Mouse (Mus musculus): Measurements from ENCODE around the gene Morn2.
"Not testable (repeated sequence)": the region's sequence is repeated elsewhere in the genome, so short reads cannot be mapped to it uniquely, and the experiment has no call there.

Gene Morn2

GRCm38 (mm10) chr17:80290074-80290657, at the start of gene Morn2, which contains the start of gene Dhx57:
TSS of gene Morn2 (plus strand) at chr17:80290203.
TSS of gene Dhx57 (minus strand) at chr17:80290476.
- peak; percentile 97 for DNase-seq

- DNase-seq, result no peak
These were observed 48.4 kb upstream of the Morn2 start for GRCm38 (mm10) chr17:80241594-80241993.

GRCm38 (mm10) chr17:80243116-80243515, 46.9 kb upstream of the Morn2 start:
- no peak for DNase-seq

DNA sequence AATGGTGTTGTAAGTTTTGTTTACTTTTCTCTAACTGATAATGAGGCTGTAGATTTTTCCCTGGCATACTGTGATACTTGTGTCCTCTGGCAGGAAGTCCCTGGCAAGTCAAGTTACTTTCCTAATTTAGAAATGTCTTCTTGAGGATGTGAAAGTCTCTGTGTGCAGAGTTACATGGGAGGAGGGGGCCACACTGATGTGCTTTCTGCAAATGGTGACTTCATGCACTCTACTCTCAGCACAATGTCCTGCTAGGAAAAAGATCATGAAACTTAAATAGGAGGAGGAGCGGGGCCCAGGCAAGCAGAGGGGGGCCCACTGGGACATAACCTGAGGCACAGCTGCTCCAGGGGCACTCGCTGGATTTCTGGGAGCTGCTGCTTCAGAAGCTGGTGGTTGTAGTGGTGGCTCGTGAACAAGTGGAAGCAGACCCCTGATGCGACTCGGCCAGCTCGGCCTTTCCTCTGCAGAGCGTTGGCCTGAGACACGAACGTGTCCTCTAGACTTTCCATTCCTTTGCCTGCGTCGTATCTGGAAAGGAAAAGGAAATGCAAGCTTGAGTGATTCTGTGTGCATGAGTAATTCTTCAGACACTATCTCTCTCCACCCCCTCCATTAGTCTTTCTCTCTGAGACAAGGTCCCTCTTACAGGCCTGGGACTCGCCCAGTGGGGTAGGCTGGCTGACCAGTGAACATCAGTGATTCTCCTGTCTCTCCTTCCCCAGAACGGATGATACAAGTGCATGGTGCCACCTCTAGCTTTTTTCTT, 37.1 kb upstream of the Morn2 start:
- DNase-seq, result no peak

GRCm38 (mm10) chr17:80254421-80254820, 35.6 kb upstream of the Morn2 start:
- DNase-seq, result no peak

GRCm38 (mm10) chr17:80255208-80255607, 34.8 kb upstream of the Morn2 start:
- no peak for DNase-seq

- DNase-seq, result peak; percentile 46
These were observed 22.9 kb upstream of the Morn2 start for GRCm38 (mm10) chr17:80267065-80267464.

GRCm38 (mm10) chr17:80268151-80268550, 21.9 kb upstream of the Morn2 start:
- no peak for DNase-seq

DNA sequence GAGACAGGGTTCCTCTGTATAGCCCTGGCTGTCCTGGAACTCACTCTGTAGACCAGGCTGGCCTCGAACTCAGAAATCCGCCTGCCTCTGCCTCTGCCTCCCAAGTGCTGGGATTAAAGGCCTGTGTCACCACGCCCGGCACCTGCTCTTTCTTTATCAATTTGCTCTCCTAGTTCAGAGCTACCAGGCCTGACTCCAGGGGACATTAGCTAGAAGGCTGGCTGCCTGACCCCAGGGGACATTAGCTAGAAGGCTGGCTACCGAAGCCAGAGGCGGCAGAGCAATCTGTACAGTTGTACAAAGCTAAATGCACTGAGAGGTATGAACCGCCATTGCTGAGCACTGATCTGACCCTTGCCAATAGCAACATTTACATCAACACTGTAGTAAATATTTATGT, 19.4 kb upstream of the Morn2 start:
- DNase-seq, result not testable (repeated sequence)

DNA sequence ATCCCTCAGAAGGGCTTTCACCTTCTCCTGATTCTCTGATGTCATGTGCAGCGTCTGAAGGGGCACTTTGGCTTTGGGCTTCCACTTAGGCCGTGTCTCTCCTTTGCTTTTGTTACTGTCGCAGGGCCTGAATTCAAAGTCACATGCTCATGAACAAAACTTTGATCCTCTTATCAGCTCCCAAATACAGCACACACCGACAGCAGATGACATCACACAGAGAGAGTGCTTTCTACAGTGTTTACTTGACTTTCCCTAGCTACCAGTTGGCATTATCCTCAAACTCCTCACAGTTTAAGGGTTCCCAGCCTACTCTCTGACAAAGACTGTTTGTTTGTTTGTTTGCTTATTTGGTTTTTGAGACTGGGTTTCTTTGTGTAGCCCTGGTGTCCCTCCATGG, 11.7 kb upstream of the Morn2 start:
- DNase-seq, result no peak

DNA sequence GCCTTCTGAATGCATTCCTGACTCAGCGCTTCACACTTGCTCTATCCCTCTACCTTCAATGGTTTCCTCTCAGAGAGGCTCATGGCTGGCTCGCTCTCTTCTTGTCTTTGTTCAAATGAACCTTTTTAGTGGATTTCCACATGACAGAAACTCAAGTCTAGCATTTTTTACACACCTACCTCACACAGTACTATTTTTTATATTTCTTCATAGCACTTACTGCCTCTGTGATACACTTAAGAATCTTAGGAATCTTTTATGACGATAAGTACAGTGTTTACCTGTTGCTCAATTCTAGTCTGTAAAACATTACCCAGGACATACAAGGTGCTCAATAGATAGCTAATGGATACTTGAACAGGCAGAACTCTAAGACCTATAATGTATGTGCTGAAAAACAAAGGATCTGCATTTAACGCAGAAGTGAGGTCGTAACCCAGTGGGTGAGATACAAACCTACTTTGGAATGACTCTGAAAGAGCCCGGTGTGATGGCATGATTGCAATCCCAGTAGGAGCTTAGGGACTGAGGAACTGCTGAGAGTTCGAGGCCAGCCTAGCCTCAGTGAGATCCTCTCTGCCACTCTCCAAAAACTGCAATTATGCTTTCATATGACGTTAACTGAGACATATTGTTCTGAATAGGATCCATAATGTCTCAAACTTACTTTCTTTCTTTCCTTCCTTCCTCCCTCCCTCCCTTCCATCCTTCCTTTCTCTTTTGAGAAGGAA, 10.5 kb upstream of the Morn2 start:
- no peak for DNase-seq

- DNase-seq, result no peak
These were observed 5.6 kb upstream of the Morn2 start for GRCm38 (mm10) chr17:80284446-80284845.

DNA sequence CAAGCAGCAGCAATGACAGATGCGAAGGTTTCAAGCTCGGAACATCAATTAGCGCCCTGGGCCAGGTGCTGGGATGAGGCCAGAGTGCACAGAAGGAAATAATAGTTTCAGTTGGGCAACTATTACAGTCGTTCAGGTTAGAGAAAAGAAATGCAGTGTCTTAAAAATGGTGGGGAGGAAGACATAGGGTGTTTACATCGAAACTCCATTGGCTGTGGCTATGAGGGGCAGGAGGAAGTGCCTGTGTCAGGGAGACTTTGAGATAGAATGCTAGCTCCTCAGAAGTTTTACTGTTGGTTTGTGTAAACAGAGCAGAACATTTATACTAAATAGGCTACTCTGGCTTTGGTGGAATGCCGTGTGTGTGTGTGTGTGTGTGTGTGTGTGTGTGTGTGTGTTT, 2.0 kb upstream of the Morn2 start:
- DNase-seq, result no peak

- DNase-seq, result no peak
These were observed 526 bp upstream of the Morn2 start for GRCm38 (mm10) chr17:80289280-80290073.

DNA sequence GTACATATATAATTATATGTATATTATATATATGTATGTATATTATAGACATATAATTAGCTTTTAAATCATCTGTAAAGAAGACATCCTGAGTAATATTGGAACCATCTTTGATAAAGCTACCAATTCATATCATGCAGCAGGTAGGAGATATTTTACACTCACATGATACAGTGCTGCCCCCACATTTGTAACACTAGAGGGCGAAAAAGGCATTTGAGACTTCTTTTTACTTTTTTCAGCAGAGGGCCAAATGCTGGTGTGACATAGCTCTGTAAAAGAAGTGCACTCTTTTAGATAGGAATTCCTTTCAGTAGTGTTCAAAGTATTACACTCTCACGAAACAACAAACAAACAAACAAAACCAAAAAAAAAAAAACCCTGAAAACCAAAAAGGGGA, 1.1 kb downstream of the Morn2 start:
- no peak for DNase-seq

DNA sequence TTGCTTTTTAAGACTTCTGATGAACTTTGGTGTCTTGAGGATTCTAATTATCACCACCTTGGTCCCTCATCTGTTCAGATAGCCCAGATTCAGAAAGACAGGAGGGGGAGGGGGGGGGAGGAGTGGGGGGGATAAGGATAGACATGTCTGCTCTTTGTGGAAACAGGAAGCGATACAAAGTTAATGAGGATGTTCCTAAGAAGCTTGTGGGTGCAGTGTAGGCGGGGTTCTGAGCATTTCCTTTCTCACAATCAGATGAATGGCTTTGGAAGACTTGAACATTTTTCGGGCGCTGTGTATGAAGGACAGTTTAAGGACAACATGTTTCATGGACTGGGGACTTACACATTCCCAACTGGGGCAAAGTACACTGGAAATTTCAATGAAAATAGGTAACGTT, 5.3 kb downstream of the Morn2 start:
- DNase-seq, result no peak

- DNase-seq, result no peak
These were observed 8.8 kb downstream of the Morn2 start for GRCm38 (mm10) chr17:80298844-80299243.

DNA sequence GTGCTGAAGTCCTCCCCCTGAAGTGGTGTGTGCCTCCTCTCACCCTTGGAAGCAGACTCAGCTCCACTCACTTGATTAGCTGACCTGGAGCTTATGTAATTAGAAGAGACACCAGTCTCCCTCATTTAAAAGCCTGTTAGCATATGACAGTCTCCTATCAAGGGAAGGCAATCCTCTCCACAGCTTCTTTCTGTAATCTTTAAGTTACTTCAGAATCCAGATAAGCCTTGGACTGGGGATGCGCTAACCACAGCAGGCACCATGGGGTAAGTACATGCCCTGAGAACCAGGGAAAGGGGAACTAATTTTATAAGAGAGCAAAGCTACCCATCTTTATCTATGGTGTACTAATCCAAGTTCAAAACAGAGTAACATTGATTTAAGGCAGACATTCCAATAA, 17.2 kb downstream of the Morn2 start, which contains the start of gene Arhgef33:
Arhgef33 (plus strand) TSS at position 157 of the 400 bp plus-strand sequence.
- no peak for DNase-seq

DNA sequence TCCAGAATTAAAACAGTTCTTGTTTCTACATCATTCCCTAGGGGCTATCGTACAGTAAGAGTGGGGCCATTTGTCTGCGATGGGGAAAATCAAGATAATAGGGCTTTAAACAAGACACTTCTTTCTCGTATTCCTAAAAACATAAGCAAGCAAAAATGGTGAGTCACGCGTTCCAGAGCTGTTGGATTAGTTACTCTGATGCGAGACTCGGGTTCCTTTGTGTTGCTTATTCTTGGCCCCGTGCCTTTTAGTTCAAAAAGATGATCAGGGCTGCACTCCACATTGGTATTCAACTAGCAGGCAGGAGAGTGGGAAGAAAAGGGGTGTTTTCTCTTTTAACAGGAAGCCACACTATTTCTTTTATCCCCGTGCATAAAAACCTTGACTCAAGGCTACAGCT, 21.8 kb downstream of the Morn2 start:
- no peak for DNase-seq

GRCm38 (mm10) chr17:80312405-80312804, 22.4 kb downstream of the Morn2 start:
- no peak for DNase-seq

DNA sequence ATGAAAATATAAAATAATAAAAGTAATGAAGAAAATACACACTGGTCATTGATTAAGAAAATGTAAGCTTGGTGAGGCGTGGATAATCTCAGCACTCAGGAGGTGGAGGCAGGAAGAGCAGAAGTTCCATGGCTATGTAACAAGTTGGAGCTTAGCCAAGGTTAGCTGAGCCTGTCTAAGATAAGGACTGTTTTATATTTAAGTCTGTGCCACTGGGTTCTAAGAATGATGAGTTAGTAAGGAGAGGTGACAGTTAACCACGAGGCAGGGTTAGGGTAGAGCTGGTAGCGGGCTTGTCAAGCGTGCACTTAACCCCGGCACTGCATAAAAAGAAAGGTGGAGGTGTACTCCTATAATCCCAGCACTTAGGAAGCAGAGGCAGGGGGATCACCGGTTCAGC, 32.2 kb downstream of the Morn2 start:
- no peak for DNase-seq

- DNase-seq, result no peak
These were observed 33.0 kb downstream of the Morn2 start for GRCm38 (mm10) chr17:80323015-80323414.

GRCm38 (mm10) chr17:80323658-80324057, 33.7 kb downstream of the Morn2 start:
- no peak for DNase-seq
